Mouse (Mus musculus) cerebellum, adult 11 months (tissue): Measurements from ENCODE around the gene Lrrc30.

Source experiments
- DNase-seq: peaks from one replicate; pipeline ENCODE4 v3.0.0; 2022

Gene Lrrc30

GRCm38 (mm10) chr17:67582681-67583356, 49.7 kb downstream of the Lrrc30 start:
- no peak for DNase-seq

GRCm38 (mm10) chr17:67581839-67582238, 50.7 kb downstream of the Lrrc30 start:
- no peak for DNase-seq
